Mouse (Mus musculus) limb, embryonic 14.5 days (tissue): ENCODE data around the gene Micu1. TPM values are rescaled to one million over a fixed set of nuclear protein-coding genes. Genes with fewer than 3 reads are reported as not detected.

ENCODE experiments used
- ATAC-seq: fragments of 200-750 bp; cut with Nextera tagmentation; 2 replicates; pipeline ENCODE4 v1.8.0; 2017; ENCODE audit warnings: low read depth, moderate number of reproducible peaks, moderate TSS enrichment; ENCODE audit not compliant: low FRiP score
- DNase-seq: peaks from one replicate; pipeline ENCODE4 v3.0.0-alpha.2; 2015; ENCODE audit warnings: low spot score
- H3K27ac ChIP-seq: fragments of 300-500 bp; sonication (generic); replicated peaks from 2 replicates; pipeline ENCODE4 v1.5.1; 2014; ENCODE audit warnings: low read depth, mild to moderate bottlenecking, low read length, moderate library complexity, mixed read lengths
- H3K27me3 ChIP-seq: fragments of 300-500 bp; sonication (generic); 2 replicates; pipeline ENCODE4 v1.6.1; 2014; ENCODE audit warnings: low read length, mixed read lengths; ENCODE audit not compliant: control insufficient read depth, insufficient read depth
- H3K36me3 ChIP-seq: fragments of 300-500 bp; sonication (generic); 2 replicates; pipeline ENCODE4 v1.6.1; 2014; ENCODE audit warnings: mild to moderate bottlenecking, low read length, moderate library complexity, mixed read lengths; ENCODE audit not compliant: control insufficient read depth, insufficient read depth
- H3K4me1 ChIP-seq: fragments of 300-500 bp; sonication (generic); 2 replicates; pipeline ENCODE4 v1.6.1; 2014; ENCODE audit warnings: antibody characterized with exemption, low read length, mixed read lengths; ENCODE audit not compliant: control insufficient read depth, insufficient read depth
- H3K4me2 ChIP-seq: fragments of 300-500 bp; sonication (generic); replicated peaks from 2 replicates; pipeline ENCODE4 v1.6.1; 2014; ENCODE audit warnings: low read depth, mild to moderate bottlenecking, low read length, moderate library complexity; ENCODE audit not compliant: severe bottlenecking
- H3K4me3 ChIP-seq: fragments of 300-500 bp; sonication (generic); replicated peaks from 2 replicates; pipeline ENCODE4 v1.5.1; 2014; ENCODE audit warnings: low read length
- H3K9ac ChIP-seq: fragments of 300-500 bp; sonication (generic); 2 replicates; pipeline ENCODE4 v1.6.1; 2014; ENCODE audit warnings: mild to moderate bottlenecking, low read depth, low read length, moderate library complexity; ENCODE audit not compliant: severe bottlenecking
- H3K9me3 ChIP-seq: fragments of 300-500 bp; sonication (generic); 2 replicates; pipeline ENCODE4 v1.6.1; 2016; ENCODE audit warnings: low read length; ENCODE audit not compliant: control insufficient read depth
- POLR2A ChIP-seq: fragments of 200-500 bp; IDR thresholded peaks from 2 replicates; pipeline ENCODE4 v1.8.0; 2012; ENCODE audit warnings: inconsistent platforms, mild to moderate bottlenecking, moderate library complexity, borderline replicate concordance; ENCODE audit not compliant: insufficient read depth, insufficient read length; ENCODE audit errors: extremely low read depth
- WGBS: fragments of 180-500 bp; shearing (Covaris S2); extraction: QIAGEN DNeasy Blood & Tissue Kit; methylation state at CpG from one replicate; pipeline ENCODE4 v1.1.7; 2014; 5-methylcytosine and 5-hydroxymethylcytosine counted together
- polyA plus RNA-seq, 2 experiments: library from polyadenylated mRNA; depleted of rRNA in 1 of 2; stranded (reverse) in 1 of 2; unstranded in 1 of 2; fragments of >200 nt; fragmentation: Nextera tagmentation in 1 of 2; extraction: Ambion mirVana in 1 of 2; gene quantifications; 2 replicates each; pipeline versions ENCODE4 v1.2.1 to v1.2.3; 2012 to 2014

The Micu1 gene
- polyA plus RNA-seq, 2 experiments, result 81.9 to 93.7 TPM

GRCm38 (mm10) chr10:59724634-59725033 lies 22.4 kb downstream of the Micu1 start:
- H3K9me3 ChIP-seq, result no peaks in the 10 kb centered on the region
- H3K4me3 ChIP-seq, result no peak overlapping the region
- H3K27me3 ChIP-seq, result no peaks in the 10 kb centered on the region
- peaks cover 7% of the 10 kb centered on the region for H3K36me3 ChIP-seq
- no peak for ATAC-seq
- no peak overlapping the region for H3K9ac ChIP-seq
- H3K27ac ChIP-seq, result no peak overlapping the region
- no peak for DNase-seq
- H3K4me2 ChIP-seq, result no peak overlapping the region
- H3K4me1 ChIP-seq, result peaks cover 16% of the 10 kb centered on the region
- TF ChIP-seq POLR2A, result no peak

- Histone ChIP-seq H3K4me2 (no peak overlapping the region), H3K36me3 (peaks cover 8% of the 10 kb centered on the region), H3K27me3 (no peaks in the 10 kb centered on the region), H3K4me3 (no peak overlapping the region), H3K9me3 (no peaks in the 10 kb centered on the region), H3K4me1 (peaks cover 5% of the 10 kb centered on the region), H3K27ac (no peak overlapping the region), H3K9ac (no peak overlapping the region)
- no peak for TF ChIP-seq POLR2A
- no peak for ATAC-seq
- DNase-seq, result no peak
- 52% methylated on average over 6 of the region's 6 CpGs for WGBS
Observed at GRCm38 (mm10) chr10:59727251-59727650, 25.0 kb downstream of the Micu1 start.

- 76% methylated on average over 9 of the region's 9 CpGs for WGBS
- no peak overlapping the region for H3K4me3 ChIP-seq
- peaks cover 28% of the 10 kb centered on the region for H3K36me3 ChIP-seq
- no peak overlapping the region for H3K9ac ChIP-seq
- peaks cover under 1% of the 10 kb centered on the region for H3K4me1 ChIP-seq
- no peaks in the 10 kb centered on the region for H3K27me3 ChIP-seq
- H3K9me3 ChIP-seq, result no peaks in the 10 kb centered on the region
- TF ChIP-seq POLR2A, result no peak
- H3K27ac ChIP-seq, result no peak overlapping the region
- DNase-seq, result no peak
- ATAC-seq, result no peak
- H3K4me2 ChIP-seq, result no peak overlapping the region
Observed at GRCm38 (mm10) chr10:59729261-59729660, 27.0 kb downstream of the Micu1 start.

GRCm38 (mm10) chr10:59729842-59730241 lies 27.6 kb downstream of the Micu1 start:
- no peak for TF ChIP-seq POLR2A
- DNase-seq (no peak), ATAC-seq (no peak)
- H3K4me1 ChIP-seq, result no peaks in the 10 kb centered on the region
- no peaks in the 10 kb centered on the region for H3K9me3 ChIP-seq
- no peak overlapping the region for H3K9ac ChIP-seq
- peaks cover 28% of the 10 kb centered on the region for H3K36me3 ChIP-seq
- H3K27ac ChIP-seq, result no peak overlapping the region
- H3K4me2 ChIP-seq, result no peak overlapping the region
- 94% methylated on average over 4 of the region's 4 CpGs for WGBS
- H3K27me3 ChIP-seq, result no peaks in the 10 kb centered on the region
- H3K4me3 ChIP-seq, result no peak overlapping the region

- Histone ChIP-seq H3K27ac (no peak overlapping the region), H3K4me3 (no peak overlapping the region), H3K36me3 (peaks cover 36% of the 10 kb centered on the region), H3K4me1 (0 out of 2 replicates have a peak, but pooled peaks cover 2% of the 10 kb centered on the region), H3K4me2 (no peak overlapping the region), H3K27me3 (no peaks in the 10 kb centered on the region), H3K9me3 (no peaks in the 10 kb centered on the region), H3K9ac (no peak overlapping the region)
- no peak for ATAC-seq
- WGBS, result 78% methylated on average over 11 of the region's 11 CpGs
- DNase-seq, result no peak
- no peak for TF ChIP-seq POLR2A
Observed at GRCm38 (mm10) chr10:59736027-59736598, 33.8 kb downstream of the Micu1 start.

- Histone ChIP-seq H3K9ac (no peak overlapping the region), H3K4me3 (no peak overlapping the region), H3K4me1 (0 out of 2 replicates have a peak, but pooled peaks cover 2% of the 10 kb centered on the region), H3K9me3 (no peaks in the 10 kb centered on the region), H3K4me2 (no peak overlapping the region), H3K27me3 (no peaks in the 10 kb centered on the region), H3K36me3 (peaks cover 31% of the 10 kb centered on the region), H3K27ac (no peak overlapping the region)
- DNase-seq, result no peak
- 58% methylated on average over 4 of the region's 4 CpGs for WGBS
- no peak for TF ChIP-seq POLR2A
- ATAC-seq, result no peak
Observed at GRCm38 (mm10) chr10:59741448-59741847, 39.2 kb downstream of the Micu1 start.
